Mouse (Mus musculus): ENCODE measurements around the gene Nat8l. TPM values are rescaled to one million over a fixed set of nuclear protein-coding genes. Genes with fewer than 3 reads are reported as not detected.

Nat8l gene
- polyA plus RNA-seq, 1 experiment from 2014 or later: 0.13 TPM

GRCm38 (mm10) chr5:33974736-33975135 lies 21.0 kb upstream of the Nat8l start:
- 41% methylated on average over 2 of the region's 2 CpGs for WGBS
- no peak for ATAC-seq (ENCODE audit: insufficient read depth)
- H3K4me1 ChIP-seq (ENCODE audit: insufficient read depth): no peaks in the 10 kb centered on the region
- no peak overlapping the region for H3K27ac ChIP-seq (ENCODE audit: low read depth)
- no peak overlapping the region for H3K4me2 ChIP-seq
- H3K4me3 ChIP-seq (ENCODE audit: low read depth, low read length): no peak overlapping the region
- no peak overlapping the region for H3K9ac ChIP-seq
- no peaks in the 10 kb centered on the region for H3K27me3 ChIP-seq (ENCODE audit: insufficient read depth, low read length)
- no peaks in the 10 kb centered on the region for H3K9me3 ChIP-seq (ENCODE audit: low read depth, low read length)
- H3K36me3 ChIP-seq (ENCODE audit: insufficient read depth): no peaks in the 10 kb centered on the region
- DNase-seq: no peak
- TF ChIP-seq CTCF (IDR thresholded peaks at IDR 0.05; ENCODE audit: low read depth): no peak

GRCm38 (mm10) chr5:33976267-33976666 lies 19.5 kb upstream of the Nat8l start:
- DNase-seq (no peak), ATAC-seq (ENCODE audit: insufficient read depth) (no peak)
- no peak for TF ChIP-seq CTCF (IDR thresholded peaks at IDR 0.05; ENCODE audit: low read depth)
- Histone ChIP-seq H3K4me3 (ENCODE audit: low read depth, low read length) (no peak overlapping the region), H3K4me2 (no peak overlapping the region), H3K4me1 (ENCODE audit: insufficient read depth) (no peaks in the 10 kb centered on the region), H3K36me3 (ENCODE audit: insufficient read depth) (no peaks in the 10 kb centered on the region), H3K27ac (ENCODE audit: low read depth) (no peak overlapping the region), H3K9me3 (ENCODE audit: low read depth, low read length) (no peaks in the 10 kb centered on the region), H3K9ac (no peak overlapping the region), H3K27me3 (ENCODE audit: insufficient read depth, low read length) (no peaks in the 10 kb centered on the region)
- 35% methylated on average over 3 of the region's 3 CpGs for WGBS

DNA sequence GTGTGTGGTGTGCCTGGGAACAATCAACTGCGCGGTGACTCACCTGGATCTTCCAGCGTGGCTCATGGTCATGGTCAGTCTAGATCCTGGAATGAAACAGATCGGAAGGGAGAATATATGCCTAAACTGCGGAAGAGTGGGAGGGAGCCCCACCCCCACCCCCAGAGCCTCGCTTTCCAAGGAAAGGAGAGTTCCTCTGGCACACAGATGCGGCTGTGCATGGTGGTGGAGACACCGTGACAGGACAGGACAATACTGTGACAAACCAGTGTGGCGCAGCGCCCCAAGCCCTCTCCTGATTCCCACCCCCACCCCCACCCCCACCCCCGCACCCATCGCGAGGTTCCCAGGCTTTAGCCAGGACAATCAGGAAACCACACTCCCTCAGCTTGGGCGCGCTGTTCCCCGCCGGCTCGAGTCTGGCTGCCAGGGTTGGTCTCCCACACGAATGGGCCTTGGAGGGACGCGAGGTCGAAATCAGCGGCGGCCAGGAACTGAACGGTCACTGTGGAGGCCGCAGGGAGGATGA lies 13.0 kb upstream of the Nat8l start:
- WGBS: 4% methylated on average over 26 of the region's 26 CpGs
- DNase-seq: peak; percentile 19
- no peaks in the 10 kb centered on the region for H3K27me3 ChIP-seq (ENCODE audit: insufficient read depth, low read length)

GRCm38 (mm10) chr5:33983309-33984121 lies 12.3 kb upstream of the Nat8l start, which contains the start of gene Gm1673:
TSS of gene Gm1673 (plus strand) at chr5:33983433.
- peak within 1 kb of the TSS; percentile 85 for H3K4me3 ChIP-seq (ENCODE audit: low read depth, low read length)
- H3K27ac ChIP-seq (ENCODE audit: low read depth): no peak within 1 kb of the TSS; the same call in 1 of the 2 replicates
- peaks cover 6% of the 10 kb centered on the region; the same call in 1 of the 2 replicates for H3K4me1 ChIP-seq (ENCODE audit: insufficient read depth)
- peak within 1 kb of the TSS; percentile 72 for H3K9ac ChIP-seq
- under 1% methylated on average over 87 of the region's 88 CpGs for WGBS
- ATAC-seq (ENCODE audit: insufficient read depth): peak; percentile 89
- peak; percentile 95 for DNase-seq
- peak; percentile 20 for TF ChIP-seq CTCF (IDR thresholded peaks at IDR 0.05; ENCODE audit: low read depth)
- H3K36me3 ChIP-seq (ENCODE audit: insufficient read depth): no peaks in the 10 kb centered on the region
- peak within 1 kb of the TSS; percentile 96 for H3K4me2 ChIP-seq
- no peaks in the 10 kb centered on the region for H3K27me3 ChIP-seq (ENCODE audit: insufficient read depth, low read length)
- H3K9me3 ChIP-seq (ENCODE audit: low read depth, low read length): no peaks in the 10 kb centered on the region

More for the DNA sequence above, 13.0 kb upstream of the Nat8l start:
- no peak overlapping the region; the same call in 1 of the 2 replicates for H3K27ac ChIP-seq (ENCODE audit: low read depth)
- H3K9me3 ChIP-seq (ENCODE audit: low read depth, low read length): no peaks in the 10 kb centered on the region
- no peak for TF ChIP-seq CTCF (IDR thresholded peaks at IDR 0.05; ENCODE audit: low read depth)
- no peaks in the 10 kb centered on the region for H3K36me3 ChIP-seq (ENCODE audit: insufficient read depth)
- peak overlapping the region; percentile 96 for H3K4me2 ChIP-seq
- peak overlapping the region; percentile 72 for H3K9ac ChIP-seq
- ATAC-seq (ENCODE audit: insufficient read depth): peak; percentile 53
- H3K4me1 ChIP-seq (ENCODE audit: insufficient read depth): peaks cover 6% of the 10 kb centered on the region; the same call in 1 of the 2 replicates
- H3K4me3 ChIP-seq (ENCODE audit: low read depth, low read length): peak overlapping the region; percentile 85

- Histone ChIP-seq H3K27me3 (ENCODE audit: insufficient read depth, low read length) (peaks cover 53% of the 10 kb centered on the region), H3K4me2 (peak overlapping the region; percentile 98), H3K9me3 (ENCODE audit: low read depth, low read length) (no peaks in the 10 kb centered on the region), H3K36me3 (ENCODE audit: insufficient read depth) (no peaks in the 10 kb centered on the region), H3K4me3 (ENCODE audit: low read depth, low read length) (peak overlapping the region; percentile 61), H3K4me1 (ENCODE audit: insufficient read depth) (no peaks in the 10 kb centered on the region), H3K27ac (ENCODE audit: low read depth) (no peak overlapping the region), H3K9ac (no peak overlapping the region)
- WGBS: 36% methylated on average over 28 of the region's 28 CpGs
- peak; percentile 60 for TF ChIP-seq CTCF (IDR thresholded peaks at IDR 0.05; ENCODE audit: low read depth)
- ATAC-seq (ENCODE audit: insufficient read depth) (0 out of 2 replicates have a peak, but pooled peaks have one; percentile 19), DNase-seq (peak; percentile 42)
Measured at GRCm38 (mm10) chr5:33994671-33995625, 836 bp upstream of the Nat8l start.

GRCm38 (mm10) chr5:33996694-33997045 lies 886 bp downstream of the Nat8l start:
- WGBS: under 1% methylated on average over 48 of the region's 55 CpGs
- Histone ChIP-seq H3K4me1 (ENCODE audit: insufficient read depth) (no peaks in the 10 kb centered on the region), H3K36me3 (ENCODE audit: insufficient read depth) (no peaks in the 10 kb centered on the region), H3K9me3 (ENCODE audit: low read depth, low read length) (no peaks in the 10 kb centered on the region), H3K4me3 (ENCODE audit: low read depth, low read length) (peak overlapping the region; percentile 61), H3K27me3 (ENCODE audit: insufficient read depth, low read length) (peaks cover 53% of the 10 kb centered on the region), H3K4me2 (peak overlapping the region; percentile 98), H3K9ac (peak overlapping the region; percentile 54), H3K27ac (ENCODE audit: low read depth) (no peak overlapping the region)
- TF ChIP-seq CTCF (IDR thresholded peaks at IDR 0.05; ENCODE audit: low read depth): no peak
- peak; percentile 33 for ATAC-seq (ENCODE audit: insufficient read depth)
- no peak for DNase-seq
